Mouse (Mus musculus) intestine, embryonic 14.5 days (tissue): Measurements from ENCODE around the gene Eif4a1. TPM values are rescaled to one million over a fixed set of nuclear protein-coding genes. Genes with fewer than 3 reads are reported as not detected.

ENCODE experiments used
- ATAC-seq: fragments of 200-750 bp; cut with Nextera tagmentation; replicated peaks from 2 replicates; pipeline ENCODE4 v1.8.0; 2017; ENCODE audit warnings: low read depth, moderate number of reproducible peaks, moderate TSS enrichment, moderate library complexity; ENCODE audit not compliant: low FRiP score, low TSS enrichment
- DNase-seq: peaks from one replicate; pipeline ENCODE4 v3.0.0-alpha.2; 2018; ENCODE audit warnings: low spot score
- H3K27ac ChIP-seq: fragments of 300-500 bp; sonication (generic); 2 replicates; pipeline ENCODE4 v1.5.1; 2014; ENCODE audit warnings: low read depth, mild to moderate bottlenecking, control low read depth
- H3K27me3 ChIP-seq: fragments of 300-500 bp; sonication (generic); replicated peaks from 2 replicates; pipeline ENCODE4 v1.6.1; 2014; ENCODE audit warnings: low read length, control low read depth; ENCODE audit not compliant: control insufficient read depth, insufficient read depth
- H3K36me3 ChIP-seq: fragments of 300-500 bp; sonication (generic); 2 replicates; pipeline ENCODE4 v1.6.1; 2014; ENCODE audit warnings: low read length, control low read depth; ENCODE audit not compliant: control insufficient read depth, insufficient read depth
- H3K4me1 ChIP-seq: fragments of 300-500 bp; sonication (generic); replicated peaks from 2 replicates; pipeline ENCODE4 v1.6.1; 2014; ENCODE audit warnings: low read length, control low read depth, mixed read lengths; ENCODE audit not compliant: control insufficient read depth, insufficient read depth
- H3K4me2 ChIP-seq: fragments of 300-500 bp; sonication (generic); 2 replicates; pipeline ENCODE4 v1.6.1; 2014; ENCODE audit warnings: low read length
- H3K4me3 ChIP-seq: fragments of 300-500 bp; sonication (generic); 2 replicates; pipeline ENCODE4 v1.5.1; 2014; ENCODE audit warnings: low read depth, low read length, control low read depth, mixed read lengths
- H3K9ac ChIP-seq: fragments of 300-500 bp; sonication (generic); 2 replicates; pipeline ENCODE4 v1.6.1; 2014; ENCODE audit warnings: mild to moderate bottlenecking, low read length
- H3K9me3 ChIP-seq: fragments of 300-500 bp; sonication (generic); 2 replicates; pipeline ENCODE4 v1.6.1; 2016; ENCODE audit warnings: low read length, control low read depth; ENCODE audit not compliant: control insufficient read depth
- WGBS: fragments of 180-500 bp; shearing (Covaris S2); extraction: QIAGEN DNeasy Blood & Tissue Kit; methylation state at CpG from one replicate; pipeline ENCODE4 v1.1.7; 2014; 5-methylcytosine and 5-hydroxymethylcytosine counted together
- polyA plus RNA-seq: library from polyadenylated mRNA; unstranded; fragments of >200 nt; fragmentation: Nextera tagmentation; extraction: Ambion mirVana; gene quantifications from 2 replicates; pipeline ENCODE4 v1.2.1, GENCODE M21; 2014

Gene Eif4a1
- polyA plus RNA-seq, 1 experiment from 2014 or later: 645 TPM

GRCm38 (mm10) chr11:69679144-69679543 lies 6.9 kb upstream of the Eif4a1 start:
- ATAC-seq (no peak), DNase-seq (no peak)
- Histone ChIP-seq H3K36me3 (peaks cover 56% of the 10 kb centered on the region), H3K27ac (no peak overlapping the region), H3K4me1 (peaks cover 22% of the 10 kb centered on the region), H3K9ac (no peak overlapping the region), H3K9me3 (no peaks in the 10 kb centered on the region), H3K4me2 (no peak overlapping the region), H3K4me3 (no peak overlapping the region), H3K27me3 (no peaks in the 10 kb centered on the region)
- WGBS: 85% methylated on average over 2 of the region's 2 CpGs

- DNase-seq (no peak), ATAC-seq (peak; percentile 1)
- peak overlapping the region; percentile 56 for H3K4me3 ChIP-seq
- H3K9ac ChIP-seq: peak overlapping the region; percentile 100
- H3K4me1 ChIP-seq: peaks cover 10% of the 10 kb centered on the region; the same call in 1 of the 2 replicates
- H3K4me2 ChIP-seq: peak overlapping the region; percentile 76
- H3K27ac ChIP-seq: peak overlapping the region; percentile 97
- peaks cover 75% of the 10 kb centered on the region for H3K36me3 ChIP-seq
- no peaks in the 10 kb centered on the region for H3K27me3 ChIP-seq
- 0% methylated on average over 42 of the region's 43 CpGs for WGBS
- H3K9me3 ChIP-seq: no peaks in the 10 kb centered on the region
Measured at GRCm38 (mm10) chr11:69671726-69672124, 498 bp downstream of the Eif4a1 start.

GRCm38 (mm10) chr11:69670786-69671725 lies 1.2 kb downstream of the Eif4a1 start:
- Histone ChIP-seq H3K9me3 (no peaks in the 10 kb centered on the region), H3K27me3 (no peaks in the 10 kb centered on the region), H3K4me2 (peak overlapping the region; percentile 76), H3K27ac (peak overlapping the region; percentile 97), H3K4me1 (peaks cover 10% of the 10 kb centered on the region; the same call in 1 of the 2 replicates), H3K36me3 (peaks cover 75% of the 10 kb centered on the region), H3K4me3 (peak overlapping the region; percentile 56), H3K9ac (peak overlapping the region; percentile 100)
- peak; percentile 96 for DNase-seq
- 1% methylated on average over 57 of the region's 61 CpGs for WGBS
- ATAC-seq: peak; percentile 68

- no peak for DNase-seq
- no peak overlapping the region for H3K27ac ChIP-seq
- peaks cover 11% of the 10 kb centered on the region for H3K4me1 ChIP-seq
- 86% methylated on average over 3 of the region's 3 CpGs for WGBS
- H3K9me3 ChIP-seq: no peaks in the 10 kb centered on the region
- H3K36me3 ChIP-seq: peaks cover 73% of the 10 kb centered on the region
- no peak overlapping the region for H3K4me3 ChIP-seq
- no peaks in the 10 kb centered on the region for H3K27me3 ChIP-seq
- no peak for ATAC-seq
- H3K9ac ChIP-seq: no peak overlapping the region
- H3K4me2 ChIP-seq: no peak overlapping the region
Measured at GRCm38 (mm10) chr11:69666665-69667005, 5.6 kb downstream of the Eif4a1 start.

- no peak within 1 kb of the TSS for H3K9ac ChIP-seq
- no peak for ATAC-seq
- H3K27ac ChIP-seq: peak within 1 kb of the TSS; percentile 38
- peaks cover 73% of the 10 kb centered on the region for H3K36me3 ChIP-seq
- H3K4me1 ChIP-seq: peaks cover 15% of the 10 kb centered on the region
- no peaks in the 10 kb centered on the region for H3K27me3 ChIP-seq
- no peak within 1 kb of the TSS for H3K4me3 ChIP-seq
- DNase-seq: no peak
- H3K4me2 ChIP-seq: no peak within 1 kb of the TSS
- WGBS: 32% methylated on average over 7 of the region's 7 CpGs
- H3K9me3 ChIP-seq: no peaks in the 10 kb centered on the region
Measured at GRCm38 (mm10) chr11:69665961-69666664, 6.1 kb downstream of the Eif4a1 start, which contains the start of gene Cd68. Gene Cd68, minus strand, starts transcription at chr11:69666153.

- ATAC-seq: no peak
- Histone ChIP-seq H3K9me3 (no peaks in the 10 kb centered on the region), H3K36me3 (peaks cover 69% of the 10 kb centered on the region), H3K4me1 (peaks cover 15% of the 10 kb centered on the region), H3K27ac (peak overlapping the region; percentile 38), H3K4me2 (no peak overlapping the region), H3K4me3 (no peak overlapping the region), H3K27me3 (no peaks in the 10 kb centered on the region), H3K9ac (no peak overlapping the region)
- no peak for DNase-seq
- 78% methylated on average over 9 of the region's 9 CpGs for WGBS
Measured at GRCm38 (mm10) chr11:69665457-69665960, 6.7 kb downstream of the Eif4a1 start.

- H3K4me1 ChIP-seq: peaks cover 13% of the 10 kb centered on the region
- no peak overlapping the region for H3K4me3 ChIP-seq
- peaks cover 67% of the 10 kb centered on the region for H3K36me3 ChIP-seq
- DNase-seq (no peak), ATAC-seq (no peak)
- H3K4me2 ChIP-seq: no peak overlapping the region
- WGBS: 94% methylated on average over 7 of the region's 7 CpGs
- no peak overlapping the region for H3K9ac ChIP-seq
- no peaks in the 10 kb centered on the region for H3K9me3 ChIP-seq
- H3K27ac ChIP-seq: no peak overlapping the region
- H3K27me3 ChIP-seq: no peaks in the 10 kb centered on the region
Measured at GRCm38 (mm10) chr11:69664841-69665240, 7.4 kb downstream of the Eif4a1 start.

GRCm38 (mm10) chr11:69663795-69664194 lies 8.4 kb downstream of the Eif4a1 start:
- ATAC-seq (no peak), DNase-seq (no peak)
- Histone ChIP-seq H3K27me3 (no peaks in the 10 kb centered on the region), H3K4me1 (peaks cover 12% of the 10 kb centered on the region), H3K27ac (no peak overlapping the region; the same call in 1 of the 2 replicates), H3K36me3 (peaks cover 67% of the 10 kb centered on the region), H3K9me3 (no peaks in the 10 kb centered on the region), H3K4me2 (no peak overlapping the region), H3K9ac (no peak overlapping the region), H3K4me3 (no peak overlapping the region)
- 84% methylated on average over 6 of the region's 6 CpGs for WGBS
